Mouse (Mus musculus) thymus, postnatal 36 days (tissue): Measurements from ENCODE around the gene Lime1.

Source experiments
- DNase-seq, 2 experiments: peaks; one replicate each; pipeline ENCODE4 v3.0.0; 2022; ENCODE audit warnings: mixed read lengths in 2 of 2

Gene Lime1

GRCm38 (mm10) chr2:181379778-181380177 lies at the start of gene Lime1:
Gene Lime1, plus strand, starts transcription at chr2:181380078.
- no peak for DNase-seq

- DNase-seq, result no peak
Measured at GRCm38 (mm10) chr2:181332542-181332941, 47.3 kb upstream of the Lime1 start.

- DNase-seq, result peak; percentile 58 to 73
Measured at GRCm38 (mm10) chr2:181334023-181334422, 45.9 kb upstream of the Lime1 start.

GRCm38 (mm10) chr2:181340426-181340825 lies 39.5 kb upstream of the Lime1 start:
- DNase-seq, result no peak

- DNase-seq, result no peak
Measured at GRCm38 (mm10) chr2:181342766-181343165, 37.1 kb upstream of the Lime1 start.

- no peak for DNase-seq
Measured at GRCm38 (mm10) chr2:181356780-181357179, 23.1 kb upstream of the Lime1 start.

GRCm38 (mm10) chr2:181363946-181364345 lies 15.9 kb upstream of the Lime1 start:
- DNase-seq, result no peak

- no peak for DNase-seq
Measured at GRCm38 (mm10) chr2:181364487-181364859, 15.4 kb upstream of the Lime1 start.

- peak; percentile 85 to 86 for DNase-seq
Measured at GRCm38 (mm10) chr2:181364860-181365596, 14.8 kb upstream of the Lime1 start, which contains the start of the genes Zgpat and Arfrp1. Gene Zgpat, plus strand, starts transcription at chr2:181364928. Gene Arfrp1, minus strand, starts transcription at chr2:181365404.

GRCm38 (mm10) chr2:181365655-181366075 lies 14.2 kb upstream of the Lime1 start:
- peak; percentile 37 to 44 for DNase-seq

GRCm38 (mm10) chr2:181370001-181370400 lies 9.9 kb upstream of the Lime1 start:
- no peak for DNase-seq

GRCm38 (mm10) chr2:181375787-181376186 lies 4.1 kb upstream of the Lime1 start:
- no peak for DNase-seq

GRCm38 (mm10) chr2:181377230-181377629 lies 2.6 kb upstream of the Lime1 start:
- DNase-seq, result no peak

- no peak for DNase-seq
Measured at GRCm38 (mm10) chr2:181378701-181379100, 1.2 kb upstream of the Lime1 start.

- no peak for DNase-seq
Measured at GRCm38 (mm10) chr2:181380251-181380650, 373 bp downstream of the Lime1 start.

GRCm38 (mm10) chr2:181381107-181381506 lies 1.2 kb downstream of the Lime1 start:
- peak; percentile 41 to 46 for DNase-seq

GRCm38 (mm10) chr2:181381631-181382306 lies 1.9 kb downstream of the Lime1 start:
- DNase-seq, result no peak

- DNase-seq, result no peak
Measured at GRCm38 (mm10) chr2:181384463-181384862, 4.6 kb downstream of the Lime1 start.

GRCm38 (mm10) chr2:181384919-181385391 lies 5.1 kb downstream of the Lime1 start:
- no peak for DNase-seq

- DNase-seq, result no peak
Measured at GRCm38 (mm10) chr2:181385885-181386284, 6.0 kb downstream of the Lime1 start.

GRCm38 (mm10) chr2:181386663-181387210 lies 6.9 kb downstream of the Lime1 start:
- no peak for DNase-seq

GRCm38 (mm10) chr2:181390136-181390870 lies 10.4 kb downstream of the Lime1 start:
- DNase-seq, result no peak

GRCm38 (mm10) chr2:181391022-181391421 lies 11.1 kb downstream of the Lime1 start:
- no peak for DNase-seq
